ENCODE assay signal across 21 mouse cellular contexts in genomic region chr1:181896991-181897390, GRCm38 (mm10).
"Had no signal": no experiment of that assay in that cellular context is flagged by ENCODE, and none has a peak within 500 bp of the region (broad histone marks: within the 10 kb centered on the region; RNA-seq: fewer than 3 reads in every experiment).

No protein-coding gene starts in this region.

- H3K27me3 ChIP-seq: limb, embryonic 13.5 days; liver, embryonic 12.5 days; liver, embryonic 15.5 days; lung, embryonic 15.5 days; midbrain, embryonic 13.5 days; neural tube, embryonic 13.5 days; stomach, embryonic 15.5 days had no signal

- H3K36me3 ChIP-seq: limb, embryonic 10.5 days; limb, embryonic 13.5 days; liver, embryonic 12.5 days; liver, embryonic 15.5 days; lung, embryonic 15.5 days; midbrain, embryonic 13.5 days; stomach, embryonic 15.5 days had no signal

- H3K4me3 ChIP-seq: limb, embryonic 10.5 days; limb, embryonic 13.5 days; liver, embryonic 12.5 days; liver, embryonic 15.5 days; lung, embryonic 15.5 days; megakaryocyte, embryonic 14.5 days; midbrain, embryonic 10.5 days; midbrain, embryonic 13.5 days; myocyte; neural tube, embryonic 13.5 days; stomach, embryonic 15.5 days had no signal

- H3K27ac ChIP-seq: limb, embryonic 10.5 days; liver, embryonic 12.5 days; liver, embryonic 15.5 days; lung, embryonic 15.5 days; midbrain, embryonic 10.5 days; midbrain, embryonic 13.5 days; neural tube, embryonic 13.5 days; stomach, embryonic 15.5 days had no signal

- H3K4me1 ChIP-seq: limb, embryonic 10.5 days; limb, embryonic 13.5 days; liver, embryonic 12.5 days; liver, embryonic 15.5 days; stomach, embryonic 15.5 days had no signal

- DNase-seq: liver; lung, adult 18-20 months; lung, postnatal 10 days; lung, postnatal 36 days; retina, postnatal 1 day; right cerebral cortex, postnatal 25 days; spleen, adult 18-20 months; thymus, postnatal 36 days had no signal

- H3K4me2 ChIP-seq: limb, embryonic 13.5 days; liver, embryonic 12.5 days; liver, embryonic 15.5 days; lung, embryonic 15.5 days; midbrain, embryonic 13.5 days; neural tube, embryonic 13.5 days; stomach, embryonic 15.5 days had no signal

- H3K9ac ChIP-seq: limb, embryonic 13.5 days; liver, embryonic 12.5 days; liver, embryonic 15.5 days; lung, embryonic 15.5 days; midbrain, embryonic 13.5 days; neural tube, embryonic 13.5 days; stomach, embryonic 15.5 days had no signal

- H3K9me3 ChIP-seq: limb, embryonic 10.5 days; limb, embryonic 13.5 days; liver, embryonic 12.5 days; liver, embryonic 15.5 days; lung, embryonic 15.5 days; megakaryocyte, embryonic 14.5 days; midbrain, embryonic 10.5 days; midbrain, embryonic 13.5 days; neural tube, embryonic 13.5 days; stomach, embryonic 15.5 days had no signal

- ATAC-seq: intestine, postnatal 0 days; liver, embryonic 12.5 days; midbrain, embryonic 13.5 days; midbrain, embryonic 16.5 days had no signal
